Mouse (Mus musculus): ENCODE data around the gene Cyp2t4. TPM values are rescaled to one million over a fixed set of nuclear protein-coding genes. Genes with fewer than 3 reads are reported as not detected.

Gene Cyp2t4
- total and polyA plus RNA-seq, 2 experiments = not detected

DNA sequence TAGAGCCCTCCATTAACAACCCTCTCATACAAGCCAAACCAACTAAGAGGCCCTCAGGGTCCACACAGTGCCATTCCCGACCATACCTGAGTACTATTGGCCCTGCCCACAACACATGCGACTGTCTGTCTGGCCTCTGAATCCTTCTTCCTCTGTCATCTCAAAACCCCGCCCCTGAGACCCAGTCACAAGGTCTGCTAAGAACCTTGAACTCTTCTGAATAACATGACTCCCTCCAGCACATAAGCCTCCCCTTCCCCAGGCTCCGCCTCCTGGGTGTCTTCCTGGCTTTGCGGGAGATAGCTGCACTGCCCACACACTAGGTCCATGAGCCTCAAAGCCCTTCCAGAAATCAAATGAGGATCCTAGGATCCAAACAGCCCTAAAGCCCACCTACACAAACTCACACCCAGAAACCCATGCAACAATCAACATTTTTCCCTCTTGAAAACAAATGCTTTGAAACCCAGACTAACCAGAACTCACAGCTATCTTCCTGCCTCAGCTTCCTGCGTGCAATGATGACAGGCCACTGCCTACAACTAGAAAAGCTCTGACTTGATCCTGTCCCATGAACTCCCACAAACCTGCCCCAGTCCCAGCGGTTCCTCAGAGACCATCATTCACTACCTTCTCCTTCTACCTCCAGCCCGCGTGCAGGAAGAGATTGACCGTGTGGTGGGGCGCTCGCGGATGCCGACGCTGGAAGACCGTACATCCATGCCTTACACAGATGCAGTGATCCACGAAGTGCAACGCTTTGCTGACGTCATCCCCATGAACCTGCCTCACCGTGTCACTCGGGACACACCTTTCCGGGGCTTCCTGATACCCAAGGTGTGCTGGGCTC lies 22.8 kb upstream of the Cyp2t4 start:
- Histone ChIP-seq H3K36me3 (ENCODE audit: control insufficient read depth, insufficient read depth, low read length) (peaks cover 46% of the 10 kb centered on the region), H3K4me3 (ENCODE audit: insufficient read depth, low read depth, low read length) (no peak overlapping the region), H3K4me1 (ENCODE audit: control insufficient read depth, insufficient read depth, low read length) (peaks cover 22% of the 10 kb centered on the region), H3K27ac (replicated peaks; ENCODE audit: insufficient read depth, low read depth, low read length) (peak overlapping the region; percentile 54), H3K27me3 (ENCODE audit: control insufficient read depth, insufficient read depth, low read length) (no peaks in the 10 kb centered on the region), H3K9ac (ENCODE audit: low read depth, low read length) (no peak overlapping the region), H3K79me2 (ENCODE audit: control insufficient read depth, insufficient read depth, low read length) (no peaks in the 10 kb centered on the region)
- 89% methylated on average over 22 of the region's 22 CpGs for WGBS
- TF ChIP-seq POLR2A (IDR thresholded peaks at IDR 0.05; ENCODE audit: extremely low read depth, insufficient read depth, low read length) (no peak), CTCF (IDR thresholded peaks at IDR 0.05; ENCODE audit: low read depth, low read length) (no peak)
- peak; percentile 70 for DNase-seq (ENCODE audit: extremely low read depth, low read depth, low spot score)

- no peak for DNase-seq (ENCODE audit: extremely low read depth, low read depth, low spot score)
- no peak overlapping the region for H3K4me3 ChIP-seq (ENCODE audit: insufficient read depth, low read depth, low read length)
- H3K36me3 ChIP-seq (ENCODE audit: control insufficient read depth, insufficient read depth, low read length) = peaks cover 43% of the 10 kb centered on the region
- WGBS = 61% methylated on average over 2 of the region's 2 CpGs
- TF ChIP-seq POLR2A (IDR thresholded peaks at IDR 0.05; ENCODE audit: extremely low read depth, insufficient read depth, low read length) (no peak), CTCF (IDR thresholded peaks at IDR 0.05; ENCODE audit: low read depth, low read length) (peak; percentile 49)
- no peak overlapping the region for H3K27ac ChIP-seq (replicated peaks; ENCODE audit: insufficient read depth, low read depth, low read length)
- H3K4me1 ChIP-seq (ENCODE audit: control insufficient read depth, insufficient read depth, low read length) = peaks cover 22% of the 10 kb centered on the region
- H3K79me2 ChIP-seq (ENCODE audit: control insufficient read depth, insufficient read depth, low read length) = no peaks in the 10 kb centered on the region
- H3K9ac ChIP-seq (ENCODE audit: low read depth, low read length) = no peak overlapping the region
- H3K27me3 ChIP-seq (ENCODE audit: control insufficient read depth, insufficient read depth, low read length) = no peaks in the 10 kb centered on the region
Measured at GRCm38 (mm10) chr7:27131387-27131786, 22.1 kb upstream of the Cyp2t4 start.

GRCm38 (mm10) chr7:27132588-27132987 lies 20.9 kb upstream of the Cyp2t4 start:
- Histone ChIP-seq H3K9ac (ENCODE audit: low read depth, low read length) (0 out of 2 replicates have a peak overlapping the region, but pooled peaks have one; percentile 9), H3K79me2 (ENCODE audit: control insufficient read depth, insufficient read depth, low read length) (no peaks in the 10 kb centered on the region), H3K4me1 (ENCODE audit: control insufficient read depth, insufficient read depth, low read length) (peaks cover 19% of the 10 kb centered on the region), H3K27me3 (ENCODE audit: control insufficient read depth, insufficient read depth, low read length) (no peaks in the 10 kb centered on the region), H3K27ac (replicated peaks; ENCODE audit: insufficient read depth, low read depth, low read length) (no peak overlapping the region), H3K36me3 (ENCODE audit: control insufficient read depth, insufficient read depth, low read length) (peaks cover 43% of the 10 kb centered on the region), H3K4me3 (ENCODE audit: insufficient read depth, low read depth, low read length) (no peak overlapping the region)
- DNase-seq (ENCODE audit: extremely low read depth, low read depth, low spot score) = peak; percentile 49
- 25% methylated on average over 10 of the region's 10 CpGs for WGBS
- TF ChIP-seq CTCF (IDR thresholded peaks at IDR 0.05; ENCODE audit: low read depth, low read length) (peak; percentile 43), POLR2A (IDR thresholded peaks at IDR 0.05; ENCODE audit: extremely low read depth, insufficient read depth, low read length) (no peak)

GRCm38 (mm10) chr7:27133156-27133555 lies 20.4 kb upstream of the Cyp2t4 start:
- DNase-seq (ENCODE audit: extremely low read depth, low read depth, low spot score) = peak; percentile 50
- H3K27me3 ChIP-seq (ENCODE audit: control insufficient read depth, insufficient read depth, low read length) = no peaks in the 10 kb centered on the region
- TF ChIP-seq POLR2A (IDR thresholded peaks at IDR 0.05; ENCODE audit: extremely low read depth, insufficient read depth, low read length) (no peak), CTCF (IDR thresholded peaks at IDR 0.05; ENCODE audit: low read depth, low read length) (no peak)
- H3K79me2 ChIP-seq (ENCODE audit: control insufficient read depth, insufficient read depth, low read length) = no peaks in the 10 kb centered on the region
- H3K36me3 ChIP-seq (ENCODE audit: control insufficient read depth, insufficient read depth, low read length) = peaks cover 43% of the 10 kb centered on the region
- WGBS = 21% methylated on average over 12 of the region's 12 CpGs
- no peak overlapping the region for H3K4me3 ChIP-seq (ENCODE audit: insufficient read depth, low read depth, low read length)
- no peak overlapping the region for H3K27ac ChIP-seq (replicated peaks; ENCODE audit: insufficient read depth, low read depth, low read length)
- peaks cover 16% of the 10 kb centered on the region for H3K4me1 ChIP-seq (ENCODE audit: control insufficient read depth, insufficient read depth, low read length)
- H3K9ac ChIP-seq (ENCODE audit: low read depth, low read length) = no peak overlapping the region

DNA sequence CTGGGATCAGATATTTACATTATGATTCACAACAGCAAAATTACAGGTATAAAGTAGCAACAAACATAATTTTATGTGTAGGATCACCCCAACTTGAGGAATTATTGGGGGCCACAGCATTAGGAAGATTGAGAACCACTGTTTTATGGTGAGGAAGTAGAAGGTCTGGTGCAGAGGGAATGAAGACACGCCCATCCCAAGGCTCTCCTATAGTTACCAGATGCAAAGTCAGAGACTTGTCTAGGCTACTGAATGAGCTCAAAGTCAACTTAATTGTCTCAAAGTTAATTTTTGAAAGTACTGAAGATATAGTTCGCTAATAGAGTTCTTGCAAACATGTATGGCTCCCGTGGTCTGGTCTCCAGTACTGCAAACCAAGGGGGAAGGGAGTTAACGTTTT lies 19.8 kb upstream of the Cyp2t4 start:
- Histone ChIP-seq H3K27me3 (ENCODE audit: control insufficient read depth, insufficient read depth, low read length) (no peaks in the 10 kb centered on the region), H3K9ac (ENCODE audit: low read depth, low read length) (no peak overlapping the region), H3K27ac (replicated peaks; ENCODE audit: insufficient read depth, low read depth, low read length) (no peak overlapping the region), H3K36me3 (ENCODE audit: control insufficient read depth, insufficient read depth, low read length) (peaks cover 43% of the 10 kb centered on the region), H3K79me2 (ENCODE audit: control insufficient read depth, insufficient read depth, low read length) (no peaks in the 10 kb centered on the region), H3K4me1 (ENCODE audit: control insufficient read depth, insufficient read depth, low read length) (peaks cover 13% of the 10 kb centered on the region), H3K4me3 (ENCODE audit: insufficient read depth, low read depth, low read length) (no peak overlapping the region)
- TF ChIP-seq POLR2A (IDR thresholded peaks at IDR 0.05; ENCODE audit: extremely low read depth, insufficient read depth, low read length) = no peak
- TF ChIP-seq CTCF (IDR thresholded peaks at IDR 0.05; ENCODE audit: low read depth, low read length) = no peak
- DNase-seq (ENCODE audit: extremely low read depth, low read depth, low spot score) = no peak
- WGBS = 85% methylated on average over 4 of the region's 4 CpGs
